ENCODE assay signal across 12 mouse cellular contexts in the genomic region with DNA sequence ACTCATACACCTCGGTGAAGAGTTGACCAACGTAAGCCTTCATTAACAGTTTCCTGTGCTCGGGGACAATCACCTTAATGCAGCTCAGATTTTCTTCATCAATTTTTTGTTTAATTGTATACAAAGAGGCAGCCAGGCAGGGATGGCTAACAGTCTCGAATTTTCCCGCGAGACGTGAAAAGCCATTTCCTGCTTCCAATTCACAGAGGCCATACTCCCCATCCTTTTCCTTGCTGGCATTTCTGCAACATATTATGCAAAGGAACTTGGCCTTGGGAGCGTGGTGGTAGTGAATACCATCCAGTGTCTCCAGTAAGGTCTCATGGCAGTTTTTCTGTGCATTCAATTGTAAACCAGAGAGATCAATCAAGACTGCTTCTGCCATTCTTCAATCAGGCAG.
"Had no signal": no experiment of that assay in that cellular context is flagged by ENCODE, and none has a peak within 500 bp of the region (broad histone marks: within the 10 kb centered on the region; RNA-seq: fewer than 3 reads in every experiment).

No protein-coding gene starts in this region.

- H3K36me3 ChIP-seq: limb, embryonic 12.5 days; midbrain, embryonic 10.5 days; neural tube, embryonic 15.5 days; stomach, embryonic 15.5 days had no signal

- H3K4me2 ChIP-seq: limb, embryonic 12.5 days had no signal

- H3K27me3 ChIP-seq: neural tube, embryonic 15.5 days; stomach, embryonic 15.5 days had no signal

- H3K27ac ChIP-seq: kidney, postnatal 0 days; limb, embryonic 12.5 days; midbrain, embryonic 10.5 days; neural tube, embryonic 15.5 days; stomach, embryonic 15.5 days had no signal

- DNase-seq: kidney, adult 11 months; kidney, adult 9 months; midbrain, embryonic 14.5 days; retina, postnatal 1 day; right cerebral cortex, postnatal 4 days; spleen, adult 18-20 months; thymus, postnatal 25 days had no signal

- H3K4me1 ChIP-seq: stomach, embryonic 15.5 days had no signal

- H3K9me3 ChIP-seq: limb, embryonic 12.5 days; midbrain, embryonic 10.5 days; neural tube, embryonic 15.5 days; stomach, embryonic 15.5 days had no signal

- H3K4me3 ChIP-seq: limb, embryonic 12.5 days; neural tube, embryonic 15.5 days; stomach, embryonic 15.5 days had no signal

- H3K9ac ChIP-seq: limb, embryonic 12.5 days; neural tube, embryonic 15.5 days; stomach, embryonic 15.5 days had no signal
